Mouse (Mus musculus) midbrain, postnatal 0 days (tissue): Measurements from ENCODE around the gene Rd3l. TPM values are rescaled to one million over a fixed set of nuclear protein-coding genes. Genes with fewer than 3 reads are reported as not detected.

ENCODE experiments used
- ATAC-seq: fragments of 200-750 bp; cut with Nextera tagmentation; 2 replicates; pipeline ENCODE4 v1.8.0; 2017; ENCODE audit warnings: moderate number of reproducible peaks, mild to moderate bottlenecking, moderate TSS enrichment, moderate library complexity; ENCODE audit not compliant: low FRiP score
- DNase-seq: peaks from one replicate; pipeline ENCODE4 v3.0.0-alpha.2; 2015; ENCODE audit warnings: low spot score
- H3K27ac ChIP-seq: fragments of 300-500 bp; sonication (generic); 2 replicates; pipeline ENCODE4 v1.5.1; 2014; ENCODE audit warnings: low read depth, mild to moderate bottlenecking, low read length, mixed read lengths
- H3K27me3 ChIP-seq: fragments of 300-500 bp; sonication (generic); 2 replicates; pipeline ENCODE4 v1.6.1; 2014; ENCODE audit warnings: low read length, control low read depth, mixed read lengths; ENCODE audit not compliant: insufficient read depth
- H3K36me3 ChIP-seq: fragments of 300-500 bp; sonication (generic); 2 replicates; pipeline ENCODE4 v1.6.1; 2014; ENCODE audit warnings: low read length, control low read depth, mixed read lengths; ENCODE audit not compliant: insufficient read depth
- H3K4me1 ChIP-seq: fragments of 300-500 bp; sonication (generic); 2 replicates; pipeline ENCODE4 v1.6.1; 2014; ENCODE audit warnings: mild to moderate bottlenecking, control low read depth, antibody characterized with exemption, low read length, mixed read lengths; ENCODE audit not compliant: insufficient read depth
- H3K4me2 ChIP-seq: fragments of 300-500 bp; sonication (generic); 2 replicates; pipeline ENCODE4 v1.6.1; 2014; ENCODE audit warnings: low read depth, mild to moderate bottlenecking, low read length, mixed read lengths; ENCODE audit not compliant: poor library complexity, severe bottlenecking
- H3K4me3 ChIP-seq: fragments of 300-500 bp; sonication (generic); 2 replicates; pipeline ENCODE4 v1.5.1; 2014; ENCODE audit warnings: low read depth, mild to moderate bottlenecking, low read length, moderate library complexity
- H3K9ac ChIP-seq: fragments of 300-500 bp; sonication (generic); replicated peaks from 2 replicates; pipeline ENCODE4 v1.6.1; 2014; ENCODE audit warnings: mild to moderate bottlenecking, low read length, moderate library complexity, mixed read lengths; ENCODE audit not compliant: poor library complexity, severe bottlenecking
- H3K9me3 ChIP-seq: fragments of 300-500 bp; sonication (generic); 2 replicates; pipeline ENCODE4 v1.6.1; 2016; ENCODE audit warnings: low read length, control low read depth
- CTCF ChIP-seq: IDR thresholded peaks from 2 replicates; pipeline ENCODE4 v1.5.1; 2016; ENCODE audit warnings: antibody characterized with exemption, mild to moderate bottlenecking
- WGBS: fragments of 180-500 bp; shearing (Covaris S2); extraction: QIAGEN DNeasy Blood & Tissue Kit; methylation state at CpG from one replicate; pipeline ENCODE4 v1.1.7; 2014; 5-methylcytosine and 5-hydroxymethylcytosine counted together
- polyA plus RNA-seq: library from polyadenylated mRNA; unstranded; fragments of >200 nt; fragmentation: Nextera tagmentation; extraction: Ambion mirVana; gene quantifications from 2 replicates; pipeline ENCODE4 v1.2.1, GENCODE M21; 2015
- total RNA-seq: library from RNA; depleted of rRNA; stranded (reverse); fragments of >200 nt; gene quantifications from 2 replicates; pipeline ENCODE4 v1.2.3, GENCODE M21; 2014

Rd3l gene
- total and polyA plus RNA-seq, 2 experiments from 2014 or later = 0.38 TPM; not detected in 1

DNA sequence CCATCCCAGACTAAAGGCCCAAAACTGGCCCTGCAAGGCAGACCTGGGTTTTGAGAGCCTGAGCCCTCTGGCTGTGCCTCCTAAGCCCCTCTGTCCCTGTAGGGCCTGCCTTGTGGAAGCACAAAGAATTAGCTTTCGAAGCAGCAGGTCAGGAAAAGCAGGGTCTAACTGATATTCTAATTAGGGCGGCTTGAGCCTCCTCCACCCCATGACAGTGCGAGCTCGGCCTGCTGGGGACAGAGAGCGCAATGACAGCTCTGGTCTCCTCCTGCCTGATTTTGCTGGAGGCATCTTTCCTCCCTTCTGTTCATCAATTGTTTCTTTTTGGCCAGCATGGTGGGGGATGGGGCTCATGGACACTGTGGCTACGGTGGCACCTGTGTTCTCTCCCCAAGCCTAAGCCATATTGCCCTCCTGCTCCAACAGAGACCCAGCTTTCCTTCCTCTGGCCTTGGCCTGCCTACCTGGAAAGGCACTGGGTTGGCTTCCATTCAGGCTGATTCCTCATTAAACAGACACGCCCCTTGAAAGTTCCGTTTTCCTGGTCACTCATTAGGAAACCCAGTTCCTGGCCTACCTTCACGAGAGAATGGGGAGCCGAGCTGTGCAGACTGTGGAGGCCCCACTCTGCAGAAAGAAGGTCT is 37.6 kb downstream of the Rd3l start:
- TF ChIP-seq CTCF = no peak
- DNase-seq (no peak), ATAC-seq (no peak)
- no peak overlapping the region for H3K4me3 ChIP-seq
- no peak overlapping the region for H3K9ac ChIP-seq
- H3K27me3 ChIP-seq = no peaks in the 10 kb centered on the region
- no peaks in the 10 kb centered on the region for H3K36me3 ChIP-seq
- WGBS = 63% methylated on average over 10 of the region's 10 CpGs
- no peaks in the 10 kb centered on the region for H3K9me3 ChIP-seq
- H3K4me1 ChIP-seq = no peaks in the 10 kb centered on the region
- no peak overlapping the region for H3K27ac ChIP-seq
- H3K4me2 ChIP-seq = no peak overlapping the region

DNA sequence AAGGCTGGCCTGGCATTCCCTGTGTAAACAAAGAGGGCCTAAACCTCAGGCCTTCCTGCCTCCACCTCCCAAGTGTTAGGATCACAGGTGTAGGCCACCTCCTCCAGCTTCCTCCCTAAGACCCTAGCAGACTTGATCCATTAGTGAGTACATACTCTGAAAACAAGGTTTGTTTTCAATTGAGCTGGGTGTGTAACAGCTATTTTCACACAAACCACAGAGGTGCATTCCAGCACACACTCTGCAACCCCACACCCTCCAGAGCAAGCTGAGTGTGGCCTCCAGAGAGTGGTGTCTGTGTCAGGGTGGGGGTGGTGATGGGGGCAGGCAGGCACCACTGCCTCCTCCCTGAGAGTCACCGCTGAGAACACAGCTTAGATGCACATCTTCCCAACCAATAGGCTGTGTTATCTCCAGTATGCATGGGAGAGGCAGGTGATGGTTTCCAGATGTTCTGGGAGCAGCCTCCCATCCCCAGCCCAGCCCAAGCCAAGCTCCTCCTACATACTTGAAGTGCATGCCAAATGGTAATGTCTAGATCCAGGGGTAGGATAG is 42.4 kb downstream of the Rd3l start:
- no peaks in the 10 kb centered on the region for H3K4me1 ChIP-seq
- no peak for TF ChIP-seq CTCF
- no peak overlapping the region for H3K9ac ChIP-seq
- H3K36me3 ChIP-seq = no peaks in the 10 kb centered on the region
- H3K4me3 ChIP-seq = no peak overlapping the region
- no peak overlapping the region for H3K27ac ChIP-seq
- WGBS = 73% methylated on average over 1 of the region's 1 CpGs
- no peak overlapping the region for H3K4me2 ChIP-seq
- no peak for DNase-seq
- H3K27me3 ChIP-seq = no peaks in the 10 kb centered on the region
- ATAC-seq = no peak
- H3K9me3 ChIP-seq = no peaks in the 10 kb centered on the region

DNA sequence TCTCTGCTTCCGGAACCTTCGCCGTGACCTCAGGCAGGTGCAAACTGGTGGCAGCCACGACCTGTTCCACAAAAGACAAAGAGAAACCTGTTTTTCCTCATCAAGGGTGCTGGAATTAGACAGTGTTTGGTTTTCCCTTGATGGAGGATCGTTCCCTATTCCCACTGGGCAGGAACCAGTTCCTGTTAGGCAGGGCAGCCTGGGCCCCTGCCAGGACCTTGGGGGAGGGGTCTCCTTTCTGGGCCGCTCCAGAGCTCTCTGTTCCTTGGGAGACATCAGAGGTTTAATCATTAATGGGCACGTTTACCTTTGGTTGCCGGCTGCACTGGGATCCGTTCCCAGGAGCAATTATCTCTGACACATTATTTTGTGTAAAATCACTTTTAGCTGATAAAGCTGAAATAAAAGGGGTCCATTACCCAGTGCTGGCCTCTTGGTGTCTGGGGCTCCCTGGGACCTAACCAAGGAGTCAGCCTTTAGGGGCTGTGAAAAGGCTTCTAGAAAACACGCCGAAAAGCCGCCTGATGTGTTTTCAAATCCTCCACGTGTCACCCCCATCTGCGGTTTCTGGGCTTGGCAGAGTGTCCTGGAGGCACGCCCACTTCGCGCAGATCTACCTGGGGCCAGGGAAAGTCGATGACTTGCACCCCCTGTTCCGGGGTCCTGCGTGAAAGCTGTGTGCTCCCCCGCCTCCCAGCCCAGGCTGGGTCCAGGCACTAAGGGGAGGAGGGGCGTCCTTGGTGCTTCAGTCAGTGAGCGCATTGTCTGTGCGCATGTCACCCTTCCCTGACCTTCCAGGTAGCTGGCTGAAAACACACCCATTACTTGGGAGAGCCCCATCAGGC is 44.2 kb downstream of the Rd3l start:
- no peak for TF ChIP-seq CTCF
- ATAC-seq (no peak), DNase-seq (no peak)
- H3K27ac ChIP-seq = no peak overlapping the region
- H3K4me3 ChIP-seq = no peak overlapping the region
- H3K36me3 ChIP-seq = no peaks in the 10 kb centered on the region
- whole genome bisulfite sequencing = 49% methylated on average over 24 of the region's 24 CpGs
- H3K9ac ChIP-seq = no peak overlapping the region
- no peaks in the 10 kb centered on the region for H3K4me1 ChIP-seq
- H3K27me3 ChIP-seq = no peaks in the 10 kb centered on the region
- H3K4me2 ChIP-seq = no peak overlapping the region
- no peaks in the 10 kb centered on the region for H3K9me3 ChIP-seq

DNA sequence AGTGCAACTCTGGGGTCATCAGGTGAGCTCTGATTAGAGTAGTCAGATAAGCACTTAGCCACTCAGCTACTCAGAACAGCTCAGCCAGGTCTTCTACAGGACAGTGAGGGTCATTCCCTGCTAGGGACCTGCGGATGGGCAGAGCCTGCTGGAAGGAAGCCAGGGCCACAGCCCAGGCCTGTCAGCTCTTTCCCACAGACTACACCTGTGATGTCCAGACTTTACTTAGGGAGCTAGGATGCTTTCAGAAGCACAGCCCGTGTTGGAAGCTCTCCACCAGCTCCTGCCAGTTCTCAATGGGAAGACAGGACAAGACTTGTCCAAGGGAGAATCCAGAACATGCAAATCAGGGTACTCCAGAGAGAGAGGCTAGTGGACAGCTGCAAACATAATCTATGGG is 47.1 kb downstream of the Rd3l start:
- no peaks in the 10 kb centered on the region for H3K36me3 ChIP-seq
- no peaks in the 10 kb centered on the region for H3K9me3 ChIP-seq
- ATAC-seq = no peak
- H3K4me1 ChIP-seq = no peaks in the 10 kb centered on the region
- TF ChIP-seq CTCF = no peak
- no peak overlapping the region for H3K4me2 ChIP-seq
- no peak overlapping the region for H3K4me3 ChIP-seq
- no peak overlapping the region for H3K27ac ChIP-seq
- H3K9ac ChIP-seq = no peak overlapping the region
- WGBS = 78% methylated on average over 2 of the region's 2 CpGs
- DNase-seq = no peak
- no peaks in the 10 kb centered on the region for H3K27me3 ChIP-seq

DNA sequence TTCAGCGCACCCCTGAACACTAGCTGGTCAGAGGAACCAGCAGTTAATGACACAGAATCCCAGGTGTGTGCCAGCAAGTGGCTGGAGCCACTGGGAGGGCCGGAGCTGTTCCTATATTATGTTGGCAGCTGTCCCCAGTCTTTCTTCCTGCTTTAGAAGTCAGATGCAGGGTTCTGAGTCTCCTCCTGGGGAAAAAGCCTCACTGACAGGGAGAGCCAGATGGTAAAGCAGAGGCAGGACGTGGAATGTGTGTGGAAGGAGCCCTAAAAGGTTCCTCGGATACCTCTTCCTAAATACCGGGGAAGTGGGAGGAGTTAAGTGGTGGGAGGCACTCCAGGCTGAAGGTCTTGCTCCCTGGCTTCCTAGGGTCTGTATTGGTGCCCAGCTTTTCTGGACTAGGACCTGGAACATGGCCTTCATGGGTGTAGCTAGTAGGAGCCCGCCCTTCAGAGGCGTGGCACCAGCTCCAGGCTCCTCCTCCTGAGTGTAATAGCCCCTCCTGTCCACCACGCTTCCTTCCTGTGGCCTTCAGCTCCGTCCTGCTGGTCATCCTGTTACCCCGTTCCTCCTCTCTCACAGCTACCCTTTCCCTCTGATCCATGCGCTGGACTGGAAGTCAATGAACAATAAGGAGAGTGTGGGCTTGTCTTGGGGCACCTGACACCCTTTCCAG is 47.9 kb downstream of the Rd3l start:
- no peaks in the 10 kb centered on the region for H3K36me3 ChIP-seq
- 66% methylated on average over 11 of the region's 11 CpGs for WGBS
- H3K9ac ChIP-seq = no peak overlapping the region
- H3K9me3 ChIP-seq = no peaks in the 10 kb centered on the region
- H3K4me3 ChIP-seq = no peak overlapping the region
- H3K4me2 ChIP-seq = no peak overlapping the region
- no peaks in the 10 kb centered on the region for H3K27me3 ChIP-seq
- H3K4me1 ChIP-seq = no peaks in the 10 kb centered on the region
- H3K27ac ChIP-seq = no peak overlapping the region
- no peak for DNase-seq
- no peak for TF ChIP-seq CTCF
- ATAC-seq = no peak

DNA sequence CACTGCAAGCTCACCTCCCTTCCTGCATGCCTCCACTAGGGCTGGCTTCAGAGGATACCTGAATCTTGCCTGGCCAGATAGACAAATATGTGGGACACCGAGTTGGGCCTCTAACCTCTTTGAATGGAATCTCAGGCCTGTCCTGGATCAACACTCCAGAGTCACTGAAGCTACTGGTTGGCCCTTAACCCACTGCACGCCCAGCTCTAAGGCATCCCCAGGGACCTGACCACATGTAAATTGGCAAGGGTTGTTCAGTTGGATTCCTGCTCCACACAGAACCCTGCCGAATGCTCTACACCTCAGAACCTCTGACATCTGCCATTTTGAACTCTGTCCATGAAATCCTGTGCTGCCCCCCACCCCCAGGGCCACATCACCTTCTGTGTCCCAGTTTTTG is 48.6 kb downstream of the Rd3l start:
- ATAC-seq = no peak
- WGBS = 80% methylated on average over 3 of the region's 3 CpGs
- no peaks in the 10 kb centered on the region for H3K27me3 ChIP-seq

More for the DNA sequence above, 48.6 kb downstream of the Rd3l start:
- H3K4me3 ChIP-seq = no peak overlapping the region
- no peak overlapping the region for H3K27ac ChIP-seq
- no peak for DNase-seq
- H3K9ac ChIP-seq = no peak overlapping the region
- no peak for TF ChIP-seq CTCF
- no peaks in the 10 kb centered on the region for H3K4me1 ChIP-seq
- no peaks in the 10 kb centered on the region for H3K9me3 ChIP-seq
- no peaks in the 10 kb centered on the region for H3K36me3 ChIP-seq
- no peak overlapping the region for H3K4me2 ChIP-seq
